In genomic region chr14:14799861-14800260, GRCm38 (mm10) we compare ENCODE assay signal across 22 mouse cellular contexts. TPM values are rescaled to one million over a fixed set of nuclear protein-coding genes. Genes with fewer than 3 reads are reported as not detected.
"Had no signal": no experiment of that assay in that cellular context is flagged by ENCODE, and none has a peak within 500 bp of the region (broad histone marks: within the 10 kb centered on the region; RNA-seq: fewer than 3 reads in every experiment).

No protein-coding gene starts in this region.

- H3K27me3 ChIP-seq: kidney, embryonic 15.5 days; lung, embryonic 15.5 days; midbrain, embryonic 13.5 days had no signal

- ATAC-seq: midbrain, embryonic 13.5 days; midbrain, embryonic 16.5 days had no signal

- H3K4me1 ChIP-seq: lung, embryonic 15.5 days; midbrain, embryonic 13.5 days had no signal

- H3K27ac ChIP-seq: kidney, embryonic 15.5 days; left cerebral cortex, adult 2 months; liver, embryonic 14.5 days; lung, embryonic 15.5 days; midbrain, embryonic 13.5 days; stomach, postnatal 0 days had no signal

- DNase-seq: kidney, adult 11 months; kidney, adult 8-10 months; kidney, postnatal 10 days; kidney, postnatal 36 days; layer of hippocampus, postnatal 36 days; lung, adult 18-20 months; lung, postnatal 14 days; right cerebral cortex, adult 18-20 months; right cerebral cortex, postnatal 14 days; right cerebral cortex, postnatal 4 days; thymus, adult 2 months; thymus, postnatal 14 days; thymus, postnatal 4 days had no signal

- H3K9ac ChIP-seq: kidney, embryonic 15.5 days; liver, embryonic 14.5 days; lung, embryonic 15.5 days; midbrain, embryonic 13.5 days had no signal

- H3K4me3 ChIP-seq: kidney, embryonic 15.5 days; left cerebral cortex, adult 2 months; lung, embryonic 15.5 days; midbrain, embryonic 13.5 days; myocyte had no signal

- H3K9me3 ChIP-seq: kidney, embryonic 15.5 days; lung, embryonic 15.5 days; midbrain, embryonic 13.5 days had no signal

- H3K4me2 ChIP-seq: kidney, embryonic 15.5 days; lung, embryonic 15.5 days; midbrain, embryonic 13.5 days had no signal

RNA-seq across cellular contexts. Expression of gene Nek10, which starts 3.4 kb away (rescaled TPM):
- polyA plus RNA-seq: liver, adult 2 months had no signal
